Mouse (Mus musculus) neural tube, embryonic 11.5 days (tissue): ENCODE measurements around the gene Sap30bp. TPM values are rescaled to one million over a fixed set of nuclear protein-coding genes. Genes with fewer than 3 reads are reported as not detected.

Source experiments
- ATAC-seq: fragments of 200-750 bp; cut with Nextera tagmentation; 2 replicates; pipeline ENCODE4 v1.8.0; 2017; ENCODE audit warnings: moderate number of reproducible peaks, mild to moderate bottlenecking, moderate TSS enrichment, moderate library complexity; ENCODE audit not compliant: insufficient read depth, low FRiP score, low TSS enrichment
- DNase-seq: peaks from one replicate; pipeline ENCODE4 v3.0.0-alpha.2; 2015; ENCODE audit warnings: low spot score
- H3K27ac ChIP-seq: fragments of 300-500 bp; sonication (generic); 2 replicates; pipeline ENCODE4 v1.5.1; 2014; ENCODE audit warnings: low read depth, mild to moderate bottlenecking, low read length
- H3K27me3 ChIP-seq: fragments of 300-500 bp; sonication (generic); 2 replicates; pipeline ENCODE4 v1.6.1; 2014; ENCODE audit warnings: mild to moderate bottlenecking, low read length, mixed read lengths; ENCODE audit not compliant: control insufficient read depth, insufficient read depth
- H3K36me3 ChIP-seq: fragments of 300-500 bp; sonication (generic); 2 replicates; pipeline ENCODE4 v1.6.1; 2014; ENCODE audit warnings: mild to moderate bottlenecking, low read length, moderate library complexity, mixed read lengths; ENCODE audit not compliant: control insufficient read depth, insufficient read depth
- H3K4me1 ChIP-seq: fragments of 300-500 bp; sonication (generic); 2 replicates; pipeline ENCODE4 v1.6.1; 2014; ENCODE audit warnings: low read length, mixed read lengths; ENCODE audit not compliant: control insufficient read depth, insufficient read depth
- H3K4me2 ChIP-seq: fragments of 300-500 bp; sonication (generic); 2 replicates; pipeline ENCODE4 v1.6.1; 2014; ENCODE audit warnings: low read depth, mild to moderate bottlenecking, moderate library complexity
- H3K4me3 ChIP-seq: fragments of 300-500 bp; sonication (generic); 2 replicates; pipeline ENCODE4 v1.5.1; 2014; ENCODE audit warnings: low read depth, low read length
- H3K9ac ChIP-seq: fragments of 300-500 bp; sonication (generic); 2 replicates; pipeline ENCODE4 v1.6.1; 2014; ENCODE audit warnings: mild to moderate bottlenecking, low read length
- H3K9me3 ChIP-seq: fragments of 300-500 bp; sonication (generic); 2 replicates; pipeline ENCODE4 v1.6.1; 2016; ENCODE audit warnings: low read length; ENCODE audit not compliant: control insufficient read depth
- WGBS: fragments of 180-500 bp; shearing (Covaris S2); extraction: QIAGEN DNeasy Blood & Tissue Kit; methylation state at CpG from one replicate; pipeline ENCODE4 v1.1.7; 2014; 5-methylcytosine and 5-hydroxymethylcytosine counted together
- polyA plus RNA-seq: library from polyadenylated mRNA; unstranded; fragments of >200 nt; fragmentation: Nextera tagmentation; extraction: Ambion mirVana; gene quantifications from 2 replicates; pipeline ENCODE4 v1.2.1, GENCODE M21; 2014

Gene Sap30bp
- polyA plus RNA-seq, 1 experiment from 2014 or later: 51.8 TPM

- Histone ChIP-seq H3K9me3 (no peaks in the 10 kb centered on the region), H3K4me2 (no peak overlapping the region), H3K4me1 (no peaks in the 10 kb centered on the region), H3K27ac (no peak overlapping the region), H3K27me3 (no peaks in the 10 kb centered on the region), H3K36me3 (no peaks in the 10 kb centered on the region), H3K9ac (no peak overlapping the region), H3K4me3 (no peak overlapping the region)
- 0 out of 2 replicates have a peak, but pooled peaks have one; percentile 23 for ATAC-seq
- 13% methylated on average over 14 of the region's 14 CpGs for whole genome bisulfite sequencing
- DNase-seq: peak; percentile 77
Observed at GRCm38 (mm10) chr11:115999538-116000143, 66.6 kb downstream of the Sap30bp start.

- no peaks in the 10 kb centered on the region for H3K27me3 ChIP-seq
Observed at GRCm38 (mm10) chr11:116000607-116001006, 67.5 kb downstream of the Sap30bp start.

GRCm38 (mm10) chr11:116001725-116002124 lies 68.6 kb downstream of the Sap30bp start:
- Histone ChIP-seq H3K27me3 (no peaks in the 10 kb centered on the region), H3K27ac (no peak overlapping the region), H3K4me2 (no peak overlapping the region), H3K4me3 (no peak overlapping the region), H3K4me1 (peaks cover 5% of the 10 kb centered on the region), H3K9ac (no peak overlapping the region), H3K36me3 (no peaks in the 10 kb centered on the region), H3K9me3 (no peaks in the 10 kb centered on the region)
- no peak for ATAC-seq
- WGBS: 64% methylated on average over 6 of the region's 6 CpGs
- DNase-seq: no peak

More at GRCm38 (mm10) chr11:116000607-116001006, 67.5 kb downstream of the Sap30bp start:
- peaks cover 5% of the 10 kb centered on the region for H3K4me1 ChIP-seq
- H3K27ac ChIP-seq: no peak overlapping the region
- no peaks in the 10 kb centered on the region for H3K9me3 ChIP-seq
- 47% methylated on average over 10 of the region's 10 CpGs for WGBS
- ATAC-seq (no peak), DNase-seq (peak; percentile 10)
- H3K9ac ChIP-seq: no peak overlapping the region
- H3K4me3 ChIP-seq: no peak overlapping the region
- no peaks in the 10 kb centered on the region for H3K36me3 ChIP-seq
- H3K4me2 ChIP-seq: no peak overlapping the region

- DNase-seq (no peak), ATAC-seq (no peak)
- H3K27ac ChIP-seq: no peak overlapping the region
- no peaks in the 10 kb centered on the region for H3K27me3 ChIP-seq
- no peaks in the 10 kb centered on the region for H3K36me3 ChIP-seq
- WGBS: 86% methylated on average over 3 of the region's 3 CpGs
- no peaks in the 10 kb centered on the region for H3K9me3 ChIP-seq
- H3K4me2 ChIP-seq: no peak overlapping the region
- peaks cover 5% of the 10 kb centered on the region for H3K4me1 ChIP-seq
- no peak overlapping the region for H3K9ac ChIP-seq
- no peak overlapping the region for H3K4me3 ChIP-seq
Observed at GRCm38 (mm10) chr11:116002894-116003293, 69.8 kb downstream of the Sap30bp start.

- WGBS: 38% methylated on average over 8 of the region's 8 CpGs
- no peak for ATAC-seq
- Histone ChIP-seq H3K4me2 (peak overlapping the region; percentile 48), H3K4me1 (peaks cover 5% of the 10 kb centered on the region), H3K27me3 (no peaks in the 10 kb centered on the region), H3K36me3 (no peaks in the 10 kb centered on the region; the same call in 1 of the 2 replicates), H3K27ac (no peak overlapping the region), H3K9me3 (no peaks in the 10 kb centered on the region), H3K9ac (peak overlapping the region; percentile 44), H3K4me3 (peak overlapping the region; percentile 31)
- DNase-seq: no peak
Observed at GRCm38 (mm10) chr11:116004186-116004823, 71.2 kb downstream of the Sap30bp start.

GRCm38 (mm10) chr11:116004840-116005700 lies 72.0 kb downstream of the Sap30bp start:
- H3K9me3 ChIP-seq: no peaks in the 10 kb centered on the region
- H3K36me3 ChIP-seq: peaks cover 2% of the 10 kb centered on the region; the same call in 1 of the 2 replicates
- H3K27me3 ChIP-seq: no peaks in the 10 kb centered on the region
- H3K4me3 ChIP-seq: peak overlapping the region; percentile 31
- H3K4me1 ChIP-seq: peaks cover 5% of the 10 kb centered on the region
- ATAC-seq (peak; percentile 66), DNase-seq (peak; percentile 85)
- 4% methylated on average over 54 of the region's 54 CpGs for WGBS
- H3K9ac ChIP-seq: peak overlapping the region; percentile 44
- peak overlapping the region; percentile 48 for H3K4me2 ChIP-seq
- no peak overlapping the region for H3K27ac ChIP-seq

- Histone ChIP-seq H3K9ac (no peak overlapping the region), H3K4me2 (peak overlapping the region; percentile 48), H3K4me1 (peaks cover 5% of the 10 kb centered on the region), H3K27me3 (no peaks in the 10 kb centered on the region), H3K9me3 (no peaks in the 10 kb centered on the region), H3K36me3 (peaks cover 2% of the 10 kb centered on the region; the same call in 1 of the 2 replicates), H3K4me3 (no peak overlapping the region), H3K27ac (no peak overlapping the region)
- DNase-seq (no peak), ATAC-seq (no peak)
- 68% methylated on average over 9 of the region's 9 CpGs for WGBS
Observed at GRCm38 (mm10) chr11:116005701-116006419, 72.8 kb downstream of the Sap30bp start.

- WGBS: 89% methylated on average over 28 of the region's 28 CpGs
- ATAC-seq: no peak
- H3K4me2 ChIP-seq: no peak overlapping the region
Observed at GRCm38 (mm10) chr11:116007095-116007850, 74.2 kb downstream of the Sap30bp start.

More at GRCm38 (mm10) chr11:116007095-116007850, 74.2 kb downstream of the Sap30bp start:
- Histone ChIP-seq H3K27ac (no peak overlapping the region), H3K9ac (no peak overlapping the region), H3K27me3 (no peaks in the 10 kb centered on the region), H3K4me1 (peaks cover 9% of the 10 kb centered on the region), H3K9me3 (no peaks in the 10 kb centered on the region), H3K36me3 (peaks cover 2% of the 10 kb centered on the region; the same call in 1 of the 2 replicates), H3K4me3 (no peak overlapping the region)
- DNase-seq: no peak
